Mouse (Mus musculus) G1E (cell line): ENCODE data around the gene Hephl1. TPM values are rescaled to one million over a fixed set of nuclear protein-coding genes. Genes with fewer than 3 reads are reported as not detected.

ENCODE experiments used
- ATAC-seq: 2 replicates; pipeline ENCODE4 v1.8.0; 2016; ENCODE audit warnings: mild to moderate bottlenecking; ENCODE audit not compliant: insufficient number of reproducible peaks, poor library complexity, low FRiP score, severe bottlenecking; ENCODE audit errors: extremely low read depth
- DNase-seq: peaks from one replicate; pipeline ENCODE4 v3.0.0; 2012; ENCODE audit warnings: low spot score
- H3K27me3 ChIP-seq: 2 replicates; pipeline ENCODE4 v1.6.1; 2012; ENCODE audit warnings: mild to moderate bottlenecking, low read length, inconsistent platforms; ENCODE audit not compliant: insufficient read depth
- H3K36me3 ChIP-seq: replicated peaks from 2 replicates; pipeline ENCODE3; 2012; ENCODE audit warnings: mild to moderate bottlenecking, inconsistent platforms
- H3K4me1 ChIP-seq: 2 replicates; pipeline ENCODE4 v1.6.1; 2012; ENCODE audit warnings: low read depth, low read length, inconsistent platforms, mixed read lengths; ENCODE audit not compliant: insufficient read depth
- H3K4me3 ChIP-seq: 2 replicates; pipeline ENCODE4 v1.5.1; 2012; ENCODE audit warnings: low read depth, mild to moderate bottlenecking, inconsistent platforms, low read length, moderate library complexity, mixed read lengths
- H3K9me3 ChIP-seq: replicated peaks from 2 replicates; pipeline ENCODE4 v1.6.1; 2012; ENCODE audit warnings: inconsistent platforms
- CTCF ChIP-seq: IDR thresholded peaks from 2 replicates; pipeline ENCODE4 v1.5.1; 2012; ENCODE audit warnings: low read depth, low read length, inconsistent platforms, mixed read lengths
- GATA1 ChIP-seq: IDR thresholded peaks from 2 replicates; pipeline ENCODE4 v1.6.1; 2012; ENCODE audit warnings: borderline replicate concordance, low read length, inconsistent platforms, mixed read lengths
- GATA2 ChIP-seq: IDR thresholded peaks from 2 replicates; pipeline ENCODE4 v1.6.1; 2012; ENCODE audit warnings: low read depth, low read length, inconsistent platforms, borderline replicate concordance
- POLR2AphosphoS5 ChIP-seq: IDR thresholded peaks from 2 replicates; pipeline ENCODE4 v1.6.1; 2012; ENCODE audit warnings: low read depth, low read length, inconsistent platforms; ENCODE audit not compliant: insufficient replicate concordance
- TAL1 ChIP-seq: conservative IDR thresholded peaks from 2 replicates; pipeline ENCODE4 v1.6.1; 2012; ENCODE audit warnings: low read depth, low read length, inconsistent platforms, mixed read lengths
- polyA plus RNA-seq: library from polyadenylated mRNA; stranded (reverse); fragments of >175 nt; gene quantifications from 2 replicates; pipeline ENCODE4 v1.2.3, GENCODE M21; 2012
- total RNA-seq, 2 experiments: library from RNA; stranded (forward) in 1 of 2; stranded (reverse) in 1 of 2; fragments of 200-1000 nt in 1 of 2; fragments of >200 nt in 1 of 2; fragmentation: Nextera tagmentation in 1 of 2; gene quantifications; 2 replicates each; pipeline ENCODE4 v1.2.3; 2014 to 2017

The Hephl1 gene
- total and polyA plus RNA-seq, 3 experiments: 0.05 TPM; not detected in 2

DNA sequence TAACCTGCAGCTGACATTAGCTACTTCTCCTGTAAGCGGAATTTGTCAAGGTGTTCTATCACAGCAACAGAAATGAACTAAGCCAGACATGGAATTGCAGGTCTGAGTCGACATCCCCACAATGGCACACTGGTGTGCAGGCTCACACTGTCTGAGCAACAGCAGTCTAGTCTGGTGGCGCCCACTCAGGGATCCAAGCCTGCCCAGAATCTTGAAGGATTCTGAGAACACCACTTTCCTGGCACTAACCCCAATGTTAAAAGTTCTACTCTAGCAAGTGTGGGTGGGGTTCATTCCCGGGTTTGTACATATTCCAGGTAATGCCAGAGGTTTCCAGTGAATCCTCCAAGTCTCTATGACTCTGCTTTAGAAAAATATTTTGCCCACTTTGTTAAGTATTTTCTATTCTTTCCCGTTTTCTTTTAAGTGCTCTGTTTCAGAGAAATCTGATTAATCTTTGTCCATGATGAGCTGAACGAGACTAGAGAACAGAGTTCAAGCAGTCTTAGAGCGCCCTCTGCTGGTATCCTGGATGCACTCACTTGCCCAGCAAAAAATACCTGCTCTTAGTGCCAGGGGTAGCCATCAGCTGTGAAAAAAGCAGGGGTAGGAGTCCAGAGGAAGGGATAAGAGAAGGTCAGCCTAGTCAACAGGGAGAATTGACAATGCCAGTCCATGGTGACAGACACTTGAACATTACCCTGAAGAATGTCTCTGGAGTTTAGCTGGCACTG is 96.5 kb downstream of the Hephl1 start:
- Histone ChIP-seq H3K36me3 (no peaks in the 10 kb centered on the region), H3K27me3 (no peaks in the 10 kb centered on the region; the same call in 1 of the 2 replicates), H3K9me3 (no peaks in the 10 kb centered on the region), H3K4me3 (no peak overlapping the region), H3K4me1 (no peaks in the 10 kb centered on the region)
- TF ChIP-seq CTCF (peak; percentile 67), GATA1 (no peak)
- ATAC-seq (no peak; the same call in 1 of the 2 replicates), DNase-seq (peak; percentile 26)

DNA sequence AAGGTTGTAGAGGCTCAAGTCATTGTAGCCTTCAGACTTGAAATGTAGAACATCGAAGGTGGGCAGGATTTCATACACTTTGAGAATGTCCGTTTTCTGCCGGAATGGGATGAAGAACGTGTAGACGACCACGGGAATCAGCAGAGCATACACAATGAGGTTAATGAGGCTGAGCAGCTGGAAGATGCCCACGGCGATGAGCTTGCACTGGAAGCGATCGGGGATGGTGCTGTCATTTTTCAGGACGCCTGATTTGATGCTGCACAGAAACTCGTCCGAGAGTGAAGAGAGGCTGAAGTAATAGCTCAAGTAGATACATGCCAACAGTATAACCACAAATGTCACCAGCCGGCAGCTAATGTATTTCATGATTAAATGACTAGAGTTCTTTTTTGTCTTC is 104.3 kb downstream of the Hephl1 start:
- DNase-seq (no peak), ATAC-seq (no peak)
- TF ChIP-seq GATA1 (no peak), GATA2 (no peak), POLR2AphosphoS5 (no peak), CTCF (no peak), TAL1 (no peak)
- H3K9me3 ChIP-seq: no peaks in the 10 kb centered on the region
- peaks cover 5% of the 10 kb centered on the region; the same call in 1 of the 2 replicates for H3K27me3 ChIP-seq
- H3K4me1 ChIP-seq: no peaks in the 10 kb centered on the region
- no peak overlapping the region for H3K4me3 ChIP-seq
- no peaks in the 10 kb centered on the region for H3K36me3 ChIP-seq

DNA sequence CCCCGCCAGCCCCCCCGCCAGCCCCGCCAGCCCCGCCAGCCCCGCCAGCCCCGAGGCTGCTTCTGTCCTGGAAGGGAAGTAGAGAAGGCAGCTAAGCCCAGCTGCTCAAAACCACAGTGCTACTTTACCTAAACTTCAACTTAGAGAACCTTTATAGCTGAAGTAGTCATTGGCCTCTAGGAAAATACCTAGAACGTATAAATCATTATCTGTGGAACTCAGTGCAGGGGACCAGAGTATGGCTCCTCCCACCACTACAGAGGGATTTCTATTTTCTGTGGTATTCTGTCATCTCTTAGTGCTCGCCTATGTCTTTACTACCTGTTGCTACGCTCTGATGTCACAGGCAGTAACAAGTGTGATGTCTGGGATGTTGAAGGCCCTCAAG is 107.6 kb downstream of the Hephl1 start:
- Histone ChIP-seq H3K9me3 (no peaks in the 10 kb centered on the region), H3K4me3 (no peak overlapping the region), H3K4me1 (no peaks in the 10 kb centered on the region), H3K27me3 (peaks cover 9% of the 10 kb centered on the region; the same call in 1 of the 2 replicates), H3K36me3 (no peaks in the 10 kb centered on the region)
- no peak for ATAC-seq
- TF ChIP-seq POLR2AphosphoS5 (no peak), TAL1 (no peak), CTCF (no peak), GATA1 (no peak), GATA2 (no peak)
- DNase-seq: no peak

DNA sequence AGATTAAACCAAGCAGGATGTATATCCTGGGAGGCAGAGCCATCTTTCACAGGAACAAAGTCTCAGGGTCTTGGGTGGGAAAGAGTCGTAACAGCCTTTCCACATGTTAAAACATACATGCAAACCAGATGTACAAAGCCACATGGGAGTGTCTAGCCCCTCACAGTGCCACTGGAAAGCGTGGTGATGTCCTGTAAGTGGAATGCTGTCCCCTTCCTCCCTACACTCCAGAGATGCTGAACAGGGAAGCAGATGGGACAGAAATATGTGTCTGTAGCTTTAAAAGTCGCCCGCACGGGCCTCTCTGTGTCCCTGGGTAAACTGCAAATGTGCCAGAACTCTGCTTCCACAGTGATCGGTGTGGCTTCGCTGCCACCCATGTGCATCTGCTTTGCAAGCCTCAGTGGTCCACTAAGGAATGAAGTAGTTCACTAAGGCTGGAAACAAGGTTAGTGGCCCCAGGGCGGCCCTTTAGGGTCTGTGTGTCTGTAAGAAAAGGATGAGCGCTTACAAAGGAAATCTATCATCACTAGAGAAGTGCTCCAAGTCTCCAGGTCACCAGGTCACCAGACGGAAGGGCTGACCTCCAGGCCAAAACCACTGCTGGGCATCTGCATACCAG is 108.1 kb downstream of the Hephl1 start:
- no peaks in the 10 kb centered on the region for H3K36me3 ChIP-seq

DNA sequence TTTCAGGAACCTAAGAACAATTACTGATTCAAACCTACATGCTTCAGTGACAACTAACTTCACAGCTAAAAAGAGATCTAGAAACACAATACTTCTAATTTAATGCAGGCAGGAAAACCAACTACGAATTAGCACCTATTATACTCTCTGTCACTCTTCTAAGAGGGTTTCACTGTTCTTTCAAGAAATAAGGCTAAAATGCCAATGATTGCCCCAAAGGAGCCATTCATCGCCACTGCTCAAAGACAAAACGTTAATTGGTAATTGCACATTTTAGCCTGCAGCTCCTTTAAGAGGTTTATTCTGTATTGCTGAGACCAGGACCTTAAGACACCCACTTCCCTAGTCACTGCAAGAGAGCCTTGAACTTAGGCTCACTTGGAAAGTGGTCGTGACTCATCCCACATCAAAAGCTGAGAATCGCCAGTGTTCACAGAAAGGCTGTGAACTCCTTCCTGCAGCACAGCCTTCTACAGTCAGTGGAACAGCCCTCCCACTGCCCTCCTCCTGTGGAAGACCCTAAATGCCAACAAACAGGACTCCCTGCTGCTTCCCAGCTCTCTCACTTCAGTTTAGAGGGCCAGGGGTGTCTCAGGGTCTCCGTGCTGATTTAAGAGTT is 108.8 kb downstream of the Hephl1 start:
- Histone ChIP-seq H3K4me1 (no peaks in the 10 kb centered on the region), H3K9me3 (no peaks in the 10 kb centered on the region), H3K27me3 (peaks cover 9% of the 10 kb centered on the region; the same call in 1 of the 2 replicates), H3K36me3 (no peaks in the 10 kb centered on the region), H3K4me3 (no peak overlapping the region)
- no peak for DNase-seq
- ATAC-seq: no peak
- TF ChIP-seq GATA1 (no peak), TAL1 (no peak), GATA2 (no peak), CTCF (no peak), POLR2AphosphoS5 (no peak)

More for the DNA sequence above, 108.1 kb downstream of the Hephl1 start:
- ATAC-seq (no peak), DNase-seq (no peak)
- Histone ChIP-seq H3K27me3 (peaks cover 9% of the 10 kb centered on the region; the same call in 1 of the 2 replicates), H3K4me1 (no peaks in the 10 kb centered on the region), H3K9me3 (no peaks in the 10 kb centered on the region), H3K4me3 (no peak overlapping the region)
- TF ChIP-seq GATA1 (no peak), CTCF (no peak), GATA2 (no peak), TAL1 (no peak), POLR2AphosphoS5 (no peak)

Other genes starting within 250 kb of the Hephl1 start
- not detected in 2 replicates for gene Izumo1r, start 208.2 kb downstream of the Hephl1 start, total RNA-seq (2014; fragmentation: Nextera tagmentation)
- 0.11 TPM in 1 of 2 replicates, not detected in the other for gene Izumo1r, start 208.2 kb downstream of the Hephl1 start, total RNA-seq (2017)
- not detected in 2 replicates for gene Izumo1r, start 208.2 kb downstream of the Hephl1 start, polyA plus RNA-seq
- gene Panx1, start 66.6 kb downstream of the Hephl1 start, total RNA-seq (2014; fragmentation: Nextera tagmentation): not detected in 2 replicates
- 0.06 and 0.49 TPM in 2 replicates for gene Panx1, start 66.6 kb downstream of the Hephl1 start, total RNA-seq (2017)
- not detected in 2 replicates for gene Panx1, start 66.6 kb downstream of the Hephl1 start, polyA plus RNA-seq
- not detected in 2 replicates for gene Vstm5, start 126.9 kb upstream of the Hephl1 start, total RNA-seq (2014; fragmentation: Nextera tagmentation)
- gene Vstm5, start 126.9 kb upstream of the Hephl1 start, total RNA-seq (2017): not detected in 2 replicates
- not detected in 2 replicates for gene Vstm5, start 126.9 kb upstream of the Hephl1 start, polyA plus RNA-seq
- gene Med17, start 167.8 kb upstream of the Hephl1 start, total RNA-seq (2014; fragmentation: Nextera tagmentation): 28.9 and 38.2 TPM in 2 replicates
- 56.3 and 59.6 TPM in 2 replicates for gene Med17, start 167.8 kb upstream of the Hephl1 start, total RNA-seq (2017)
- gene Med17, start 167.8 kb upstream of the Hephl1 start, polyA plus RNA-seq: 15.7 and 17.0 TPM in 2 replicates
- gene Taf1d, start 194.1 kb upstream of the Hephl1 start, total RNA-seq (2014; fragmentation: Nextera tagmentation): 250 and 268 TPM in 2 replicates
- 657 and 752 TPM in 2 replicates for gene Taf1d, start 194.1 kb upstream of the Hephl1 start, total RNA-seq (2017)
- 12.9 and 17.9 TPM in 2 replicates for gene Taf1d, start 194.1 kb upstream of the Hephl1 start, polyA plus RNA-seq
- 26.9 and 28.0 TPM in 2 replicates for gene 4931406C07Rik, start 194.3 kb upstream of the Hephl1 start, total RNA-seq (2014; fragmentation: Nextera tagmentation)
- gene 4931406C07Rik, start 194.3 kb upstream of the Hephl1 start, total RNA-seq (2017): 10.0 and 12.8 TPM in 2 replicates
- 1.6 and 1.8 TPM in 2 replicates for gene 4931406C07Rik, start 194.3 kb upstream of the Hephl1 start, polyA plus RNA-seq
- 158 and 168 TPM in 2 replicates for gene Cep295, start 245.7 kb upstream of the Hephl1 start, total RNA-seq (2014; fragmentation: Nextera tagmentation)
- gene Cep295, start 245.7 kb upstream of the Hephl1 start, total RNA-seq (2017): 76.0 and 79.0 TPM in 2 replicates
- gene Cep295, start 245.7 kb upstream of the Hephl1 start, polyA plus RNA-seq: 4.4 and 5.8 TPM in 2 replicates